Mouse (Mus musculus): Measurements from ENCODE around the gene Map3k7.
"Not testable (repeated sequence)": the region's sequence is repeated elsewhere in the genome, so short reads cannot be mapped to it uniquely, and the experiment has no call there.

The Map3k7 gene

DNA sequence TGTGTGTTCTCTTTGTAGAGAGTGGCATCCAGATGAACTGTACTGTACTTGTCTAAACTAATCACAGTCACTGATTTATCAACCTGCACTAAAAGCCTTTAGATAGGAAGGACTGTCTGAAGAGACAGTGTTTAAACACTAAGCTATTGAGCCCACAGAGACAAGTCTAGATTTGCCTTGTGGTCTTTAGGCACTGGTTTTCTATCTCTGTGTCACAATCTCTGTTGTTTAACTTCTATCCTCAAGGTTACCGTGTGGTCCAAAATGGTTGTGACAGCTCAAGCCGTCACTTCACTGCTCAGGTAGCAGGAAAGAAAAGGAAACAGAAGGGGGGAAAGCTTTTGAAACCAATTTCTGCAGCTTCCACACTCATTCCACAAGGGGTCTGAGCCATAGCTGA lies 29.5 kb downstream of the Map3k7 start:
- DNase-seq (ENCODE audit: low spot score in 2 of 2), result no peak

DNA sequence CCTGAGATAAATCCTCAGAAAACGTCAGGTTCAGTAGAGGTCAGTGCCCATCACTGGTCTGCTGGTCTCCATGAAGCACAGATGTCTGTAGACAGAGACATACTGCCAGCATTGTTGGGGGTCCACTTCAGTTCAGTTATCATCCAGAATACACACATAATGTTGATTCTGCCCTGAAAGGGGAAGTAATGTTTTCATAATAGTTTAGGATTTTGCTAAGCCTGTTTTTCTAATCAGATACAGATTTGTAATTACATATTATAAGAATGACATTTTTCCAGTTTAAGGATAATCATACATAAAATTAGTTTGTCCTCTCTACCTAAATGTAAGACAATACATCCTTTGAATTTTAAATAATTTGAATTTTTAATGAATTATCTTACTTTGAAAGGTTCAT lies 30.0 kb downstream of the Map3k7 start:
- no peak for DNase-seq (ENCODE audit: low spot score in 2 of 2)

DNA sequence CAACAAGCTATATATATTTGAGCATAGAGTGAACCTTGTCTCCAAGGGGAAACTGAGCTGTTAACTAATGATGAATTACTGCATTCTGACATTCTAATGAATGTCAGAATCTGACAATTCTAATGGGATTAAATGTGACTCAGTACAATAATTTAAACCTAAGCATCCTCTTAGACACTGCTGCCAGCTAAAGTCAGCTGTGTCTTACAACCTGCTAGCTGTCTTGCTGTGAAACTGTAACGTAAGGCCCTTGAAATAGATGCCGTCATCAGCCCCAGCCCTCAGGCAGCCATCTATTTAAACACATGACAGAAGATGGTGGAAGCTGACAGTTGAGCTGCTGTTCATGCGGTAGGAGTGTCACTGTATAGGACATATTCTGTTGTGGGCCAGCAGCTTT lies 37.6 kb downstream of the Map3k7 start:
- no peak for DNase-seq (ENCODE audit: low spot score in 2 of 2)

DNA sequence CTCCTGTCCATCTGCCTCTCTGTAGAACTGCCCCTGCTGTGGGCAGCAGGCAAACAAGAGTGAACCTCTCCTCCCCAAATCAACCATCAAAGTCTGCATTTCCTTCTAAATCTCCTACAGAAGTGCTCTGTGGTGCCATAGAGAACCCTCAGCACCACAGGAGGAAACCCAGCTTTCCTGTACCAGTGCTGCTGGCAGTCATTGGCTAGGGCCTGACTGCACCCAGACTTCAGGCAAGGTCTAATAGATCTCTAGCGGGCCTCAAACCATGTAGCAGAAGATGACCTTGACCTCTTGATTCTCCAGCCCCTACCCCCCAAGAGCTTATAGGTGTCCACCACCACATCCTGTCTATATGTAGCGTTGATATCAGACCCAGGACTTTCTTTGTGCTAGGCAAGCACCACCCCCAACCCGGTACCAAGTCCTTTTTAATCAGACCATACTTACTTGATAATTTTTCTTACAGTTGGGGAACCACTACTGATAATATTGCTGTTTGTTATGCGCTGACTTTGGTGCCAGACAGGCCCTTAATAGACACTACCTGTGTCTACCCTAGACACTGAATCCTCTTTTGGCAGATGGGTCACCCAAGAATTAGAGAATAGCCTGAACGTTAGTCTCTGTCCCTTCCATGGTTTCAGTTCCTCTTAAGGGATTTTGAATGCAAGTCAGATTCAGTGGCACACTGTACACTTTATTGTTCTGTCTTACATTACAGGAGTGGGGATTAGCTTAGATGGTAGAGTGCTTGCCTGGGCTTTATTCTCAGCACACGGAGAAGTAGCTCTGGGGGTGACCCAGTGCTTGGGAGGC lies 41.1 kb downstream of the Map3k7 start:
- no peak for DNase-seq (ENCODE audit: low spot score in 2 of 2)

DNA sequence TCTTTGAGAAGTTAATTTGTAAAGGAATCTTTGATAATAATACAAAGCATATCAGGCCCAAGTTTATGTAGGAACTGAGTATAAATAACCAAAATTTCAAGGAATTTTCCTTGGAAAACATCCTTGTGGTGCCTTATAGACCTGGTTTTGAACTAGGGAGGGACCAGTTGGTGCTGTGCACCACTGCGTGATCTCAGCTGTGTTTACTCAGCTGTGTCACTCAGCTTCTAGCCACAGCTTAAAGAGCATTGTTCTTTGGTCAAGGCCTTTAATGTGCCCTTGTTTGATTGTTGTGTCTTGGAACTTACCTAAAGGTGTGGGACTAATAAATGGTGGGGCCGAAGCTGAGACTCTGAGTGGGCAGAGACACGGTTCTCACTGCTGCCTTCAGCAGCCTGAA lies 43.3 kb downstream of the Map3k7 start:
- no peak for DNase-seq (ENCODE audit: low spot score in 2 of 2)

DNA sequence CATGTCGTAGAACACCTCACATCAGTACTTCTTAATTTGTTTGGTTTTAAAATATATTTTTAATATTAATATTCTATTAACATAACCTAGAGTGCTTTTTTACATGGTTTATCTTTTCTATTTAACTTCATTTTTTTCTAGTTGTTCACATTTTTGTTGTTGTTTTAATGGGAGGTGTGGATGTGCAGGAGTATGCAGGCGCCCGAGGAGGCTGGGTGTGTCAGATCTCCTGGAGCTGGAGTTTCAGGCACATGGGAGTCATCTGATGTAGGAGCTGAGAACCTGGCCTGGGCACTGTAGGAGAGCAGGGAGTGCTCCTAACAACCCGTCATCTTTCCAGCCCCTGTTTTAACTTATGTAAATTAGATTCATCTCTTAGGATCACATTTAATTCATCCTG lies 44.2 kb downstream of the Map3k7 start:
- no peak for DNase-seq (ENCODE audit: low spot score in 2 of 2)

DNA sequence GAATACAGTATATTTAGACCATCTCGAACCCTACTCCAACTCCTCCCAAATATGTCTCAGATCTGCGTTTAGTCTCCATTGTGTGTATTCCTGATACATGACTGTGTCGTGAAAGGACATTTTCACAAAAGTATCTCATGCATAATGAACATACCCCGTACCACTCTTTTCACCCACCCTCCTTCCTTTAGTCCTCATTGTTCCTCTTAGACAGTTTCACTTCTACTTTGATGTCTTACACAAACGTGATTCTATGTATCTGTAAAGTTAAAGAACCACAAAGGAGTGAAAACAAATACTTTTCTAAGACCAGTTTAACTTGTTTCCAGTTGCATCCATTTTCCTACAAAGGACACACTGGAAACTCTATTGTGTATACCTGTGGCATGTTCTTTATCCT lies 46.9 kb downstream of the Map3k7 start:
- no peak for DNase-seq (ENCODE audit: low spot score in 2 of 2)

DNA sequence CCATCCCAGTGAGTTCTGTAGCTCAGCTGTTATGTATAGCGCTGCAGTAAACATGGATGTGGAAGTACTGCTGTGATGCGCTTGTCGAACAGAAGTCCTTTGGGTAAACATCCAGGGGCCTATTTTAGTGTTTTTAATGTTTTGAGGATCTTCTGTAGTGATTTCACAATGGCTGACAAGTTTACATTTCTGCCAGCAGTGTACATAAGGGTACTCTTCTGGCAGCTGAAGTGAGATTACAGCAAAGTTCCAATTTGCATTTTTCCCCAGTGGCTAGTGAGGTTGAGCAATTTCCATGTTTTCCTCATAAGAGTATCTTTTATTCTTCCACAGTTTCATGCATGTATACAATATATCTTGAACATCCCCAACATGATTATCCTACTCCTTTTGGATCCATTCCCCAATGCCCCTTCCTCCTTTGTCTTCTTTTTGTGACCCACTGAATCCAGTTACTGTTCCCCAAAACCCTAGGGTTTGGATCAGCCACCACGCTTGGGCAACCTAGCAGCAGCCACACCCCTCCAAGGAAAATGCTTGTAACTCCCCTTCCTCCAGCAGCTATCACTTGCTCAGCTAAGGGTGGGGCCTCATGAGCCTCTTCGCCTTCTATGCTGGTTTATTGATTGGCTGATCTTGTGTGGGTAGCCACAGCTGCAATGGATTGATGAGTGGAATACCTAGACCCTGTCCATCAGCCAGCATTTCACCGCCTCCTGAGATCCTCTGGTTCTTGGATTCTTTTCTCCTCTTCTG lies 47.5 kb downstream of the Map3k7 start:
- no peak for DNase-seq (ENCODE audit: low spot score in 2 of 2)

DNA sequence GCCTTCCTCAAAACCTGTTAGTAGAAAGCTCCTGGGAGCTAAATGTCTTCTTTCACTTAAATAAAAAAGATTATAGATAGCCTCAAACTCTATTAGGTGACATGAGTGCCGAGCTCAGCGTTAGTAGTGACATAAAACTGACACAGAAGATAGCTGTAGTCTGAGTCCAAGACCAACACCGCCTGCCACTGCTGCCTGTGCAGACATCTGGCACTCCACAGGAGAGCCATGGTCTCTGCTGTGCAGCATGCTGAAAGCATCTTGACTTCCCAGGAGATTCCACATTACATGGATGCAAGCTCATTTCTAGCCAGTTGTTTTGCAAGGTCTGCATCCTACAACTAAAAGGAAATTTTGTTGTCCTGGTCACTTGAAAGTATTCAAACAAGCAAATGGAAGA lies 57.2 kb downstream of the Map3k7 start:
- DNase-seq (ENCODE audit: low spot score in 2 of 2), result no peak

DNA sequence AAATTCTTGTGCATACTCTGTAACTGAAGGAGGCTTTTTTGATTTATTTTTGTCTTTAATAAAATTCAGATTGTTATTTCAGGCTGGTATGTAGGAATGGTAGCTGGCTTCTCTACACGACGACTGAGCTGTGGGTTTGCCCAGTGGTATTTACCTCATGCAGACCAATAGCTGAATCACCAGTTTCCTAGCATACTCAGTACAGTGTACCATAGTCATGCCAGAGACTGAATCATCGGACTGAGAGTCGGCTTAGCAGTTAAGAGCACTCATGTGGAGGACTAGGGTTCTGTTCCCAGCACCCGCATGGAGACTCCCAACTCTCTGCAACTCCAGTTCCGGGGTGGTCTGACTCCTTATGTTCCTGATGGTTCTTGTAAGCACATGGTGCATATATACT lies 58.4 kb downstream of the Map3k7 start:
- DNase-seq (ENCODE audit: low spot score in 2 of 2), result no peak

DNA sequence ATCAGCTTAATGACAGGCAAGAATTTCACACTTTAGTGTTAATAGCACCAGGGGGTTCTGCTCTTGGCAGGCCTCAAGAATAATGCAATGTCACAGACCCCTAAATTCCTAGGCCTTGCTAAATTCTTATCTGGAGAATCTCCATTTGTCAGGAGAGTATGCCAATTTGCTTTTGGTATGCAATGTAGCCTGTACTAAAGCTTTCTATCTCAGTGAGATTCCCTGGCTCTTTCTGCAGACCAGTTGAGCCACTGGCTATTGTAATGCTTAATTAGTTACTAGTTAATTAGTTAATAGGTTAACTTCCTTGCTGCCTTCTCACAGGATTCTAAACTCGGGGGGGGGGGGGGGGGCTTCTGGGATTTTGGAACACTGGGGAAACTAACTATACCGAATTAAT lies 60.3 kb downstream of the Map3k7 start:
- DNase-seq (ENCODE audit: low spot score in 2 of 2), result not testable (repeated sequence)

DNA sequence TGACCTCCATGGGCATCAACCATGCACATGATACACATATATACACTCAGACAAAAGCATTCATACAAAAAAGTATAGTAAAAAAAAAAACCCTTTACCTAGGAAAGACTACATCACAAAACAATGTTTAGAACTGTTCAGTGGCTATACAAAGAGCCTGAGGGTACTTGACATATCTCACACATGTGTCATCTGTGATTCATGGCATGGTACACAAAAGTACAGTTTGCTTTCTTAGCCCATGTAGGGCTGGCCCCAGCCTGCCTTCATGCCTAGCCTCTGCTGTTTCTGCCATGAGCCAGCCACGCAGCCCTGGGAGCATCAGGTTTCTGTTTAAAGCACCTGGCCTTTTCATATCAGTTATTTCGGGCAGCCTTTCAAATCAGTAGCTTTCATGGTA lies 61.2 kb downstream of the Map3k7 start:
- no peak for DNase-seq (ENCODE audit: low spot score in 2 of 2)

DNA sequence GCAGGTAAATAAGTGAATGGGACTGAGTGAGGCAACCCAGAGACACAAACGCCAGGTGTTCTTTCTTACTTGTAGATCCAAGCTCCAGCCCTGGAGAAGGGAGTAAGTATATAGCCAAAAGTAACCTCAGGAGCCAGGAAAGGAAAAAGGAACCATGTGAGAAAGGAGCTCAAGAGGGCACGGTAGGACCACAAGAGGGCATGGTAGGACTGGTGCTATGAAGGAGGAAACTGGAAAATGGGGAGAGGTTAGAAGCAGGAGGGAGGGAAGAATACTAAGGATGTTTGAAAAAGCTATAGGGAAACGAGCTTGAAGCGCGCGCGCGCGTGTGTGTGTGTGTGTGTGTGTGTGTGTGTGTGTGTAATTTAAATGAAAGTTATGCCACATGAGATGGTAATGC lies 63.2 kb downstream of the Map3k7 start:
- no peak for DNase-seq (ENCODE audit: low spot score in 2 of 2)

DNA sequence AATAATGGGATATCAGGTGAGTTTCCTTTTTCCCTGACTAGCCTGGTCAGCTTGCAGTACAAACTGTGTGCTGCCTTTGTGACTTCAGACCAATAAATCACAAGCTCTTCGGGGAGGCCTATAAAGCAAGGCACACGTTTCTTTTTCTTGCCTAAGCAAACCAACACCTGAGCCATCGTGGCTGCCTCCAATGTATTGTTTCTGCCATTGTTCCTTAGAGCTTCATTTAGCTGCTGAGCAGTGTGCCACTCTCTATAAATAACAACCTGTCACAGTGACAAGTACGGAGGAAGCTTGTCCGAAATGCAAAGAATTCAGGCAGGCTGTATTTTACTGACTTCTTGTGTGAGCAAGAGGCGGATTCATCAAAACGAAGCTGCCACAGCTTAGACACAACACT lies 73.4 kb downstream of the Map3k7 start:
- DNase-seq (ENCODE audit: low spot score in 2 of 2), result no peak

DNA sequence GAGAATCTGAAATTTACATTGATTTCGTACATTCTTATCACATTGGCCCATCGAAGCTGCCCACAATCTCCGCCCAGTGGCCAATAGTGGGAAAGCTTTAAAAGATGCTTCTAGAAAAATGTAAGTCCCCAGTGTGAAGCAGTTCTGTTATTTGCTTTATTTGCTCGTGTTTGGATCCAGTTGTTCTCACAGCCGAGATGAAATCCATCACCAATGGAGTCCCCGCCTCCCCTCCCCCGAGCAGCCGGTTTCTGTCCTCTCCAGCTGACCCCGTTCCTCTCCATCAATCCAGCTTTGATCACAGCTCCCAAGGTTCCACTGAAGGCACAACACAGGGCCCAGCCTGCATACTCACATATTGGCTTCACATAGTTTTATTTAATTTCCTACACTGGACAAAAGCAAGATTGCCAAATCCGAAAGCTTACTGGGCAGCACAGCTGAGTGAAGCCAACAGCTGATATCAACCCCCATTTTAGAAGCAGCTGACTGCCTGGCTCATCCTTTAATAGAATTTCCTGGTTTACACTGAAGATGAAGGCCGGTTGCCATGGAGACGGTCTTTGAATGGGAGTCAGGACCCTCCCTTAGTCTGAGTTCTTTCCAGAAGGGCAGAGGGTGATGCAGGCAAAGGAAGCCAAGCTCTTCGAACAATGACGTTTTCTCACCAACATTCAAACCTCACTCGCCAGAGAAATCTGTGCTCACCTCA lies 78.0 kb downstream of the Map3k7 start:
- no peak for DNase-seq (ENCODE audit: low spot score in 2 of 2)

DNA sequence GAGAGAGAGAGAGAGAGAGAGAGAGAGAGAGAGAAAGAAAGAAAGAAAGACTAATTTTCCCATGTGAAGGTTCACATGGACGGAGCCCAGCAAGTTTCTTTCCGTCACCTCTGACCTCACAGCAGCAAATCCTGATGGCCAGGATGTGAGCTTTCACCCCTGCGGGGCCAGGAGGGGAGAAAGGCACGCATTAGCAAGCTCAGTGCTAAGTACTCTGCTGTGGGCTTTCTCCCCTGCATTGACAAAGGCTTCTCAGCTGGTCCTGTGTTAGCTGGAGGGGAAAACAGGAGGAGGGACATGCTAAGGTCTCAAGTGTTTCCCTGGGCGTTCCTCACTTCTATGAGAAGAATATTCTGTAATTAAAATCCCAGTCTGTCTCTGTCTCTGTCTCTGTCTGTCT lies 81.3 kb downstream of the Map3k7 start:
- DNase-seq (ENCODE audit: low spot score in 2 of 2), result no peak

DNA sequence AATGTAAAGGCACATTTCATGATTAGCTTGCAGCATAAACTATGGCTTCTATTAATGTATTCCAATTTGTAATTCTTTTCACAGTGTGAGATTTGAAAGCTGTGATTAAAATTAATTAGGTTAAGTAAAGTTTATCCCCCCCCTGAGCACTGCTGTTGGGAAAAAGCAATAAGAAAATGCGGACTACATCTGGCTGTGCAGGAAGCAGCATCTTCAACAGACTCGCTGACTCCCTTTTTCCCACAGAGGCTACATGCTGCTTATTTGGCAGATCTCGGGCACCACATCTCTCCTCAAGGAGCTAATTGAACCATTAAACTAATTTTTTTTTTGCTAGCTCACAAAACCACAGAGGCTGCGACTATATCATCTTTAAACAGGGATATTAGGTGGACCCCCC lies 85.9 kb downstream of the Map3k7 start:
- DNase-seq (ENCODE audit: low spot score in 2 of 2), result no peak

DNA sequence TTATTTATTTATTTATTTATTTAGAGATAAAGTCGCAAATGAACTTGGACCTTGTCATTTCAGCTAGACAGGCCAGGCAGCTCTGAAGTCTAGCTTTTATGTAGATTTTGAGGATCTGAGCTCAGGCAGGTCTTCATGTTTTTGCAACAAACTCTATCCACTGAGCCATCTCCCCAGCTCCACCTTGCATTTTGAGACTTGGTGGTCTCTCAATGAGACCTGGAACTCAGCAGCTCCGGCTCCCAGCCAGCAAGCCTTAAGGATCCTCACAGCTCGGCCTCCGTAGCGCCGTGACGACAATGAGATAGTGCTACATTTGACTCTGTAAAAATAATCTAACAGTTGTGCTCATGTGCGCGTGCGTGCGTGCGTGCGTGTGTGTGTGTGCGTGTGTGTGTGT lies 89.3 kb downstream of the Map3k7 start:
- DNase-seq (ENCODE audit: low spot score in 2 of 2), result no peak

DNA sequence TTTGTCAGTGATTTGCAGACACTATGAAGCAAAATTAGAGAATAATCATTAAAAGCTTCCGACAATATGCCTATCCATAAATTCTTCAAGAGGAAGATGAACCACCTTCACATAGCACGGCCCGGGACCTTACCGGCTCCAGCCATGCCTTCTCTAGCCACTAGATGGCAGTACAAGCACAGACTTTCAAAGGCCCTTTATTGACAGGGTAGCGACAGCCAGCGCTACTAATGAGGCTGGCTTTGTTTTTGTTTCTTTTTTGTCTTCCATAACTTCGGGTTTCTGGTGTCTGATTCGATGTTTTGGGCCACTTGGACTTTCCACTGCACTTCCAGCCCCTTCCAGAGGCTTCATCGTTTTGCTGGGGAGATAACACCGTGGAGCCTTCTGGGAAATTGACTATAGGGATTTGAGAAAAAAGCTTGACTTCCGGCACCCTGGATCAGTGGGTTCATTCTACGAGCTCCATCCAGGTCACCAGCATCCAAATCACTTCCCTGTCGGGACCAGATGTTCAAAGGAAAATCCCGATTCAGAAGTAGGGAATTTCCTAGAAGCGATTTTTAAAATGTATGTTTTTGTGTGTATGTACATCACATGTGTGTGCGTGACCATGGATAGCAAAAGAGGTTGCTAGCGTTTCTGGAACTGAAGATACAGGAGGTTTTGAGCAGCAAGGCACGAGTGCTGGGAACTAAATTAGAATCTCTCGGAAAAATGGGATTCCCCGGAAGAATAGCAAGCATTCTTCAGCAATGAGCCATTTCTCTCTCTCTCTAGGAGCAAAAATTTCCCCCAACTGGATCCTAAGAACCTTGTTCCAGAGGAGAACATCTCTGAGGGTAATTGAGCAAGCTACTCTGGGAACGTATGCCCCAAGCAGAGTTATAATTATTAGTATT lies 91.5 kb downstream of the Map3k7 start:
- peak; percentile 56 to 74 for DNase-seq (ENCODE audit: low spot score in 2 of 2)

DNA sequence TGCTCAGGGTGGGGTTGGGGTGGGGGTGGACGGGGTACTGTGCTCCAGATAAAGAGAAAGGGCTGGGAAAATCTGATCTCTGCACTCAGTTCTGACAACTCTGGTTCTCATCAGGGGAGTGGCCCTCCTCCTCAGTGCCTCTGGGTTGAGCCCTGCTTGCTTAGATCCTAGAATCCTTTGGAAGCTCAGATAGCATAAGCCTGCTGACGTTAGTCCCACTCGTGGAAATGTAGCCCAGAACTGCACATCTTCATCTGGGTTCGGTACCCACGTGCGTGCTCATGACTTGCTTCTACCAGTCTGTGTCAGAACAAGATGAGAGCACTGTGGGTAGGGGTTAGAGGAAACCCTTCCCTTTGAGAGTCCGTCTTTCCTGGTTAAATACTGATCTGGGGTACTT lies 92.5 kb downstream of the Map3k7 start:
- no peak for DNase-seq (ENCODE audit: low spot score in 2 of 2)

DNA sequence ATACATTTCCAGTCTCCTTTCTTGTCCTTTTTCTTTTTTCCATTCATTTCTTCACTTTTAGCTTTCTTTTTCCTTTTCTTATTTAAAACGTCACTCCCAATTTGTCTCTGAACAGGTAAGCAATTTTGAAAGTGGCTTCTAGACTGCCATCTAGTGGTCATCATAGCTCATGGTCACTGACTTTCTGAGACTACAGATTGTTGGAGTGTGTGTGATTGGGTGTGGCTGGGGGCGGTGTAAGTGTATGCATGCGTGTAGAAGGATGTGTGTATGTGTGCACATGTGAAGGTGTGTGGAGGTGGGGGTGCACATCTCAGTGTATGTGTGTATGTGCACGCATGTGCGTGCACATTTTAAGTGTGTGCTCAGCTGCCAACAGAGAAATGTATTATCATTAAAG lies 93.2 kb downstream of the Map3k7 start:
- peak in 1 of 2 experiments; percentile 10 for DNase-seq (ENCODE audit: low spot score in 2 of 2)

DNA sequence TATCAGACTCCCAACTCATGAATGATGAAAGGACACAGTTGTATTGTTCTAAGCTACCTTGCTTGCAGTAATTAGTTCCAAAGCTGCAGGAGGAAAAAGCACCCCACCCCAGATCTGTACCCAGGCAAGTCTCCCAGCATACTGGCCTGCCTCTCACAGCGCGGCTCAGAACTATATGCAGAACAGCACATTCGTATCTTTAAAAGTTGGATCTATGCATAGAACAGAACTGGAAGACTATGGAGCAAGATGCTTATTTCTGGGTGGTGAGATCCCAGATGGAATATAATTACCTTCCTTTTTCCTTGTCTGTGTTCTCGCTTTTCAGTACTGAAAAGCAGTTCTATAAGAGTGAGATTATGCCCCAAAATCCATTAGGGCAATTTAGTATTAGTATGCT lies 96.8 kb downstream of the Map3k7 start:
- no peak for DNase-seq (ENCODE audit: low spot score in 2 of 2)

All from spleen, postnatal 14 days (tissue).